Mouse (Mus musculus) forebrain, embryonic 11.5 days (tissue): Measurements from ENCODE around the gene Plac8. TPM values are rescaled to one million over a fixed set of nuclear protein-coding genes. Genes with fewer than 3 reads are reported as not detected.

Experiments used
- ATAC-seq: fragments of 200-750 bp; cut with Nextera tagmentation; replicated peaks from 2 replicates; pipeline ENCODE4 v1.8.0; 2017; ENCODE audit warnings: moderate TSS enrichment; ENCODE audit not compliant: low FRiP score
- DNase-seq: peaks from one replicate; pipeline ENCODE4 v3.0.0-alpha.2; 2017; ENCODE audit warnings: low spot score
- H3K27ac ChIP-seq: fragments of 300-500 bp; sonication (generic); 2 replicates; pipeline ENCODE4 v1.5.1; 2014; ENCODE audit warnings: low read depth, low read length
- H3K27me3 ChIP-seq: fragments of 300-500 bp; sonication (generic); 2 replicates; pipeline ENCODE4 v1.6.1; 2014; ENCODE audit warnings: mild to moderate bottlenecking, low read length, mixed read lengths; ENCODE audit not compliant: control insufficient read depth, insufficient read depth
- H3K36me3 ChIP-seq: fragments of 300-500 bp; sonication (generic); 2 replicates; pipeline ENCODE4 v1.6.1; 2014; ENCODE audit warnings: mild to moderate bottlenecking, low read length, moderate library complexity, mixed read lengths; ENCODE audit not compliant: control insufficient read depth, insufficient read depth
- H3K4me1 ChIP-seq: fragments of 300-500 bp; sonication (generic); replicated peaks from 2 replicates; pipeline ENCODE4 v1.6.1; 2014; ENCODE audit warnings: low read length, mixed read lengths; ENCODE audit not compliant: control insufficient read depth, insufficient read depth
- H3K4me2 ChIP-seq: fragments of 300-500 bp; sonication (generic); 2 replicates; pipeline ENCODE4 v1.6.1; 2014; ENCODE audit warnings: low read depth, mild to moderate bottlenecking, low read length, moderate library complexity, mixed read lengths; ENCODE audit not compliant: severe bottlenecking
- H3K4me3 ChIP-seq: fragments of 300-500 bp; sonication (generic); 2 replicates; pipeline ENCODE4 v1.5.1; 2014; ENCODE audit warnings: low read depth, low read length
- H3K9ac ChIP-seq: fragments of 300-500 bp; sonication (generic); 2 replicates; pipeline ENCODE4 v1.6.1; 2014; ENCODE audit warnings: low read length
- H3K9me3 ChIP-seq: fragments of 300-500 bp; sonication (generic); 2 replicates; pipeline ENCODE4 v1.6.1; 2016; ENCODE audit warnings: low read length, mixed read lengths; ENCODE audit not compliant: control insufficient read depth
- WGBS: fragments of 180-500 bp; shearing (Covaris S2); extraction: QIAGEN DNeasy Blood & Tissue Kit; methylation state at CpG from one replicate; pipeline ENCODE4 v1.1.7; 2014; 5-methylcytosine and 5-hydroxymethylcytosine counted together
- polyA plus RNA-seq: library from polyadenylated mRNA; unstranded; fragments of >200 nt; fragmentation: Nextera tagmentation; extraction: Ambion mirVana; gene quantifications from 2 replicates; pipeline ENCODE4 v1.2.1, GENCODE M21; 2014

Gene Plac8
- polyA plus RNA-seq, 1 experiment from 2014 or later: 1.4 TPM

- Histone ChIP-seq H3K27me3 (no peaks in the 10 kb centered on the region), H3K4me2 (no peak overlapping the region), H3K4me1 (no peaks in the 10 kb centered on the region), H3K9me3 (no peaks in the 10 kb centered on the region), H3K4me3 (no peak overlapping the region), H3K36me3 (no peaks in the 10 kb centered on the region), H3K9ac (no peak overlapping the region), H3K27ac (no peak overlapping the region)
- no peak for DNase-seq
- 96% methylated on average over 7 of the region's 7 CpGs for WGBS
- ATAC-seq: no peak
These were observed 12.7 kb downstream of the Plac8 start for GRCm38 (mm10) chr5:100559357-100559756.

DNA sequence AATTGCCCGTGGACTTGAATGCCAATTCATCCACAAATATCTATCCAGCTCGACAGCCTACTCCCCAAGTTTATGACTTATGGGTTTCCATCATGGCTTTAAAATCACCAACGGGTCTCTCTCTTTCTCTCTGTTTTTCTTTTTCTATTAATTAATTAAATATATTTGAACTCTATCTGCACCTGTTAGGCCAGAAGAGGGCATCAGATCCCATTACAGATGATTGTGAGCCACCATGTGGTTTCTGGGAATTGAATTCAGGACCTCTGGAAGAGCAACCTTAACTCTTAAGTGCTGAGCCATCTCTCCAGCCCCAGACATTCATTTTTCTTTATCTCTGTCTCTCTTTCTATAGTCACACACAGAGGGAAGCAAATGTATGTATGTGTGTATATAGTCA, 13.3 kb downstream of the Plac8 start:
- Histone ChIP-seq H3K36me3 (no peaks in the 10 kb centered on the region), H3K4me1 (no peaks in the 10 kb centered on the region), H3K9me3 (no peaks in the 10 kb centered on the region), H3K27me3 (no peaks in the 10 kb centered on the region), H3K4me3 (no peak overlapping the region), H3K9ac (no peak overlapping the region), H3K4me2 (no peak overlapping the region), H3K27ac (no peak overlapping the region)
- ATAC-seq (no peak), DNase-seq (no peak)
- WGBS: 85% methylated on average over 3 of the region's 3 CpGs

GRCm38 (mm10) chr5:100557537-100557936, 14.5 kb downstream of the Plac8 start:
- H3K27ac ChIP-seq: no peak overlapping the region
- H3K27me3 ChIP-seq: no peaks in the 10 kb centered on the region
- no peaks in the 10 kb centered on the region for H3K9me3 ChIP-seq
- H3K9ac ChIP-seq: no peak overlapping the region
- ATAC-seq (no peak), DNase-seq (no peak)
- H3K4me1 ChIP-seq: no peaks in the 10 kb centered on the region
- 82% methylated on average over 9 of the region's 9 CpGs for WGBS
- H3K4me2 ChIP-seq: no peak overlapping the region
- no peaks in the 10 kb centered on the region for H3K36me3 ChIP-seq
- H3K4me3 ChIP-seq: no peak overlapping the region

DNA sequence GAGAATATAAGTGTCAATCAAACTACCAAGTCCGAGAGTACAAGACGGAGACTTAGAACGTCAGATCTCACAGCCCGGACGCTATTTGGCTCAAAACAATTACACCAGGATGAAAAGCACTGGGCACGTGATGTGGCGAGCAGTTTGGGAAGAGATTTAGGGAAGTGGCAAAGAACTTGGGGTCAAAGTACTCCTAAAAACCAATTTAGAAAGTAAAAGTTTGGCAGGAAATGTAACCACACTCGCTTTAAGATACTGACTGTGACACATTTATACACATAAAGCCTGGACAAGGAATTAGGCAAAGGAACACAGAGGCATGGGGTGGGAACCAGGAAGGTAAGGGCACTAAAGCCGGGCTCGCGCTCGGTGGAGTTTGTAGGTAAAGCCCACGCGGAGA, 15.0 kb downstream of the Plac8 start:
- no peak overlapping the region for H3K4me2 ChIP-seq
- DNase-seq (no peak), ATAC-seq (no peak)
- no peaks in the 10 kb centered on the region for H3K4me1 ChIP-seq
- H3K36me3 ChIP-seq: no peaks in the 10 kb centered on the region
- H3K4me3 ChIP-seq: no peak overlapping the region
- H3K27ac ChIP-seq: no peak overlapping the region
- H3K27me3 ChIP-seq: no peaks in the 10 kb centered on the region
- 90% methylated on average over 14 of the region's 14 CpGs for WGBS
- no peak overlapping the region for H3K9ac ChIP-seq
- H3K9me3 ChIP-seq: no peaks in the 10 kb centered on the region

- Histone ChIP-seq H3K27ac (no peak overlapping the region), H3K9ac (no peak overlapping the region), H3K4me1 (no peaks in the 10 kb centered on the region), H3K4me2 (no peak overlapping the region), H3K9me3 (no peaks in the 10 kb centered on the region), H3K36me3 (no peaks in the 10 kb centered on the region; the same call in 1 of the 2 replicates), H3K27me3 (no peaks in the 10 kb centered on the region), H3K4me3 (no peak overlapping the region)
- ATAC-seq: no peak
- 65% methylated on average over 8 of the region's 8 CpGs for WGBS
- no peak for DNase-seq
These were observed 18.6 kb downstream of the Plac8 start for GRCm38 (mm10) chr5:100553426-100553825.

- ATAC-seq (no peak), DNase-seq (no peak)
- peaks cover 5% of the 10 kb centered on the region; the same call in 1 of the 2 replicates for H3K36me3 ChIP-seq
- no peak overlapping the region for H3K4me2 ChIP-seq
- no peak overlapping the region for H3K9ac ChIP-seq
- H3K4me3 ChIP-seq: no peak overlapping the region
- WGBS: 71% methylated on average over 2 of the region's 2 CpGs
- H3K27me3 ChIP-seq: no peaks in the 10 kb centered on the region
- H3K27ac ChIP-seq: no peak overlapping the region
- H3K4me1 ChIP-seq: no peaks in the 10 kb centered on the region
- no peaks in the 10 kb centered on the region for H3K9me3 ChIP-seq
These were observed 20.1 kb downstream of the Plac8 start for GRCm38 (mm10) chr5:100551952-100552351.

DNA sequence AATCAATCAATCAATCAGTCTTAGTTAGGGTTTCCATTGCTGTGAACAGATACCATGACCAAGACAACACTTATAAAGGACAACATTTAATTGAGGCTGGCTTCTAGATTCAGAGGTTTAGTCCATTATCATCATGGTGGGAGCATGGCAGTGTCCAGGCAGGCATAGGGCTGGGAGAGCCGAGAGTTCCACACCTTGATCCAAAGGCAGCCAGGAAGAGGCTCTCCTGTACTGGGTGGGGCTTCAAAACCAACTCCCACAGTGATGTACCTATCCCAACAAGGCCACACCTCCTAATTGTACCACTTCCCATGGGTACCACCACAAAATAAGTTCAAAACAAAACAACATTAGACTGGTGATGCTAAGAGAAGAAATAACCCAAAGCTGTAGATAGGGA, 21.9 kb downstream of the Plac8 start:
- no peak overlapping the region for H3K27ac ChIP-seq
- H3K4me2 ChIP-seq: no peak overlapping the region
- H3K4me3 ChIP-seq: no peak overlapping the region
- H3K9me3 ChIP-seq: no peaks in the 10 kb centered on the region
- DNase-seq (no peak), ATAC-seq (no peak)
- H3K36me3 ChIP-seq: peaks cover 8% of the 10 kb centered on the region; the same call in 1 of the 2 replicates
- WGBS: 86% methylated on average over 1 of the region's 1 CpGs
- no peak overlapping the region for H3K9ac ChIP-seq
- H3K4me1 ChIP-seq: no peaks in the 10 kb centered on the region
- no peaks in the 10 kb centered on the region for H3K27me3 ChIP-seq

GRCm38 (mm10) chr5:100549311-100549710, 22.7 kb downstream of the Plac8 start:
- no peak for DNase-seq
- no peak overlapping the region for H3K9ac ChIP-seq
- H3K36me3 ChIP-seq: peaks cover 8% of the 10 kb centered on the region; the same call in 1 of the 2 replicates

DNA sequence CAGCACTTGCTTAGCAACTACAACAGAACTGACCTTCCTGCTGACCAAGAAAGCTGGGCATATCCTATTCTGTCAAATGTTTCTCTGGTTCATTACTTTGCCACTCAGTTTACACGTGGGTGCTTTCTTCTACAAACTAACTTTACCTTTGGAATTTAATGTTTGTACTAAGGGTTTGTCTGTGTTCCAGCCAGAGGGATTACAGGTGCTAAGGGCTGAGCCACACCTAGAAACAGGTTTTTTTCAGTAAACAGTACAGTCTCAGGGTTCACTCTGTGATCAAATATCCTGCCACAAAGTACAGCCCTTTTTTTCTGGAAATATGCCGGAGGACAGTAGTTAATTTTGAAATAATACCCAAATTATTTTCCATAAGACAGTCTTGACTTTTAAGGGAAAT, 23.8 kb downstream of the Plac8 start:
- H3K4me1 ChIP-seq: no peaks in the 10 kb centered on the region
- no peak overlapping the region for H3K27ac ChIP-seq
- no peak overlapping the region for H3K9ac ChIP-seq
- no peak overlapping the region for H3K4me3 ChIP-seq
- H3K4me2 ChIP-seq: no peak overlapping the region
- 89% methylated on average over 2 of the region's 2 CpGs for WGBS
- no peak for ATAC-seq
- DNase-seq: no peak
- peaks cover 8% of the 10 kb centered on the region; the same call in 1 of the 2 replicates for H3K36me3 ChIP-seq
- H3K9me3 ChIP-seq: no peaks in the 10 kb centered on the region
- H3K27me3 ChIP-seq: no peaks in the 10 kb centered on the region

More at GRCm38 (mm10) chr5:100549311-100549710, 22.7 kb downstream of the Plac8 start:
- WGBS: 94% methylated on average over 4 of the region's 4 CpGs
- no peaks in the 10 kb centered on the region for H3K4me1 ChIP-seq
- no peak for ATAC-seq
- no peaks in the 10 kb centered on the region for H3K27me3 ChIP-seq
- no peak overlapping the region for H3K4me3 ChIP-seq
- H3K9me3 ChIP-seq: no peaks in the 10 kb centered on the region
- no peak overlapping the region for H3K27ac ChIP-seq
- no peak overlapping the region for H3K4me2 ChIP-seq
